Mouse (Mus musculus) intestine, embryonic 16.5 days (tissue): ENCODE measurements around the gene Dll1. TPM values are rescaled to one million over a fixed set of nuclear protein-coding genes. Genes with fewer than 3 reads are reported as not detected.

Source experiments
- ATAC-seq: fragments of 200-750 bp; cut with Nextera tagmentation; 2 replicates; pipeline ENCODE4 v1.8.0; 2017; ENCODE audit warnings: moderate TSS enrichment, moderate library complexity
- H3K27ac ChIP-seq: fragments of 300-500 bp; sonication (generic); 2 replicates; pipeline ENCODE4 v1.5.1; 2014; ENCODE audit warnings: mild to moderate bottlenecking, low read length
- H3K27me3 ChIP-seq: fragments of 300-500 bp; sonication (generic); replicated peaks from 2 replicates; pipeline ENCODE4 v1.6.1; 2014; ENCODE audit warnings: low read length, control low read depth, mixed read lengths; ENCODE audit not compliant: control insufficient read depth, insufficient read depth
- H3K36me3 ChIP-seq: fragments of 300-500 bp; sonication (generic); 2 replicates; pipeline ENCODE4 v1.6.1; 2014; ENCODE audit warnings: low read length, control low read depth; ENCODE audit not compliant: control insufficient read depth, insufficient read depth
- H3K4me1 ChIP-seq: fragments of 300-500 bp; sonication (generic); 2 replicates; pipeline ENCODE4 v1.6.1; 2014; ENCODE audit warnings: low read length, control low read depth, mixed read lengths; ENCODE audit not compliant: control insufficient read depth, insufficient read depth
- H3K4me2 ChIP-seq: fragments of 300-500 bp; sonication (generic); 2 replicates; pipeline ENCODE4 v1.6.1; 2014; ENCODE audit warnings: low read depth, low read length, control low read depth
- H3K4me3 ChIP-seq: fragments of 300-500 bp; sonication (generic); 2 replicates; pipeline ENCODE4 v1.5.1; 2014; ENCODE audit warnings: mild to moderate bottlenecking, low read length
- H3K9ac ChIP-seq: fragments of 300-500 bp; sonication (generic); 2 replicates; pipeline ENCODE4 v1.6.1; 2014; ENCODE audit warnings: low read depth, low read length
- H3K9me3 ChIP-seq: fragments of 300-500 bp; sonication (generic); 2 replicates; pipeline ENCODE4 v1.6.1; 2016; ENCODE audit warnings: low read length, control low read depth; ENCODE audit not compliant: control insufficient read depth
- WGBS: fragments of 180-500 bp; shearing (Covaris S2); extraction: QIAGEN DNeasy Blood & Tissue Kit; methylation state at CpG from one replicate; pipeline ENCODE4 v1.1.7; 2014; 5-methylcytosine and 5-hydroxymethylcytosine counted together
- polyA plus RNA-seq: library from polyadenylated mRNA; unstranded; fragments of >200 nt; fragmentation: Nextera tagmentation; extraction: Ambion mirVana; gene quantifications from 2 replicates; pipeline ENCODE4 v1.2.1, GENCODE M21; 2015

Gene Dll1
- polyA plus RNA-seq, 1 experiment from 2014 or later, result 24.2 TPM

GRCm38 (mm10) chr17:15350152-15350551, 26.5 kb downstream of the Dll1 start:
- H3K36me3 ChIP-seq, result no peaks in the 10 kb centered on the region

GRCm38 (mm10) chr17:15343071-15343822, 33.4 kb downstream of the Dll1 start:
- Histone ChIP-seq H3K4me1 (peaks cover 5% of the 10 kb centered on the region; the same call in 1 of the 2 replicates), H3K27ac (no peak overlapping the region), H3K9me3 (no peaks in the 10 kb centered on the region), H3K27me3 (no peaks in the 10 kb centered on the region), H3K4me2 (no peak overlapping the region), H3K36me3 (no peaks in the 10 kb centered on the region), H3K9ac (no peak overlapping the region), H3K4me3 (no peak overlapping the region)
- WGBS, result 37% methylated on average over 14 of the region's 14 CpGs
- peak; percentile 53; the same call in 1 of the 2 replicates for ATAC-seq

More at GRCm38 (mm10) chr17:15350152-15350551, 26.5 kb downstream of the Dll1 start:
- Histone ChIP-seq H3K4me2 (no peak overlapping the region), H3K4me3 (no peak overlapping the region), H3K9ac (no peak overlapping the region), H3K27me3 (no peaks in the 10 kb centered on the region), H3K9me3 (no peaks in the 10 kb centered on the region), H3K4me1 (no peaks in the 10 kb centered on the region), H3K27ac (no peak overlapping the region)
- no peak for ATAC-seq
- WGBS, result 62% methylated on average over 2 of the region's 2 CpGs

- ATAC-seq, result no peak
- 100% methylated on average over 1 of the region's 1 CpGs for WGBS
- Histone ChIP-seq H3K4me2 (no peak overlapping the region), H3K27me3 (no peaks in the 10 kb centered on the region), H3K27ac (no peak overlapping the region), H3K9me3 (peaks cover 4% of the 10 kb centered on the region; the same call in 1 of the 2 replicates), H3K4me1 (peaks cover under 1% of the 10 kb centered on the region; the same call in 1 of the 2 replicates), H3K4me3 (no peak overlapping the region), H3K36me3 (no peaks in the 10 kb centered on the region), H3K9ac (no peak overlapping the region)
Observed at GRCm38 (mm10) chr17:15337906-15338305, 38.8 kb downstream of the Dll1 start.

GRCm38 (mm10) chr17:15329740-15330318, 46.8 kb downstream of the Dll1 start:
- WGBS, result 83% methylated on average over 10 of the region's 10 CpGs
- H3K27ac ChIP-seq, result no peak overlapping the region
- no peak overlapping the region for H3K9ac ChIP-seq
- no peaks in the 10 kb centered on the region for H3K4me1 ChIP-seq
- H3K4me3 ChIP-seq, result no peak overlapping the region
- no peaks in the 10 kb centered on the region for H3K36me3 ChIP-seq
- no peak for ATAC-seq
- H3K27me3 ChIP-seq, result no peaks in the 10 kb centered on the region
- H3K4me2 ChIP-seq, result no peak overlapping the region
- no peaks in the 10 kb centered on the region for H3K9me3 ChIP-seq

GRCm38 (mm10) chr17:15327106-15327505, 49.6 kb downstream of the Dll1 start:
- Histone ChIP-seq H3K4me1 (peaks cover 5% of the 10 kb centered on the region; the same call in 1 of the 2 replicates), H3K9ac (no peak overlapping the region), H3K4me3 (no peak overlapping the region), H3K36me3 (no peaks in the 10 kb centered on the region), H3K4me2 (no peak overlapping the region), H3K27ac (no peak overlapping the region), H3K27me3 (no peaks in the 10 kb centered on the region), H3K9me3 (no peaks in the 10 kb centered on the region)
- WGBS, result 81% methylated on average over 5 of the region's 5 CpGs
- no peak for ATAC-seq

- Histone ChIP-seq H3K4me2 (no peak overlapping the region), H3K36me3 (no peaks in the 10 kb centered on the region), H3K4me1 (peaks cover 5% of the 10 kb centered on the region; the same call in 1 of the 2 replicates), H3K4me3 (no peak overlapping the region), H3K9ac (no peak overlapping the region), H3K27me3 (no peaks in the 10 kb centered on the region), H3K27ac (no peak overlapping the region), H3K9me3 (no peaks in the 10 kb centered on the region)
- no peak for ATAC-seq
- 68% methylated on average over 10 of the region's 10 CpGs for WGBS
Observed at GRCm38 (mm10) chr17:15325976-15326842, 50.5 kb downstream of the Dll1 start.

GRCm38 (mm10) chr17:15323191-15323834, 53.4 kb downstream of the Dll1 start:
- H3K9me3 ChIP-seq, result no peaks in the 10 kb centered on the region
- H3K36me3 ChIP-seq, result no peaks in the 10 kb centered on the region
- 66% methylated on average over 9 of the region's 9 CpGs for WGBS
- H3K4me3 ChIP-seq, result no peak overlapping the region
- H3K27ac ChIP-seq, result 0 out of 2 replicates have a peak overlapping the region, but pooled peaks have one; percentile 17
- peaks cover 5% of the 10 kb centered on the region; the same call in 1 of the 2 replicates for H3K4me1 ChIP-seq
- ATAC-seq, result peak; percentile 83
- no peaks in the 10 kb centered on the region for H3K27me3 ChIP-seq
- H3K4me2 ChIP-seq, result no peak overlapping the region
- H3K9ac ChIP-seq, result no peak overlapping the region
